In genomic region chr9:75440796-75441666, GRCm38 (mm10) we compare ENCODE assay signal across 7 mouse cellular contexts. TPM values are rescaled to one million over a fixed set of nuclear protein-coding genes. Genes with fewer than 3 reads are reported as not detected.
A peak's percentile ranks its signal among the peaks of the same experiment; 100 is the strongest.
DNase-seq lines count a peak whose midpoint lies in the region; ATAC-seq lines count a peak whose summit lies in the region.

Leo1 (plus strand) TSS chr9:75441524.

- H3K9ac ChIP-seq in intestine, embryonic 16.5 days (ENCODE audit: low read depth, low read length), result peak within 1 kb of the TSS; percentile 89
- peak within 1 kb of the TSS; percentile 80 for H3K9ac ChIP-seq in midbrain, embryonic 11.5 days (ENCODE audit: low read length)

- no peaks in the 10 kb centered on the region for H3K9me3 ChIP-seq in intestine, embryonic 16.5 days (ENCODE audit: control insufficient read depth, low read length)
- H3K9me3 ChIP-seq in midbrain, embryonic 11.5 days (ENCODE audit: control insufficient read depth, low read length), result no peaks in the 10 kb centered on the region

- H3K27me3 ChIP-seq in intestine, embryonic 16.5 days (replicated peaks; ENCODE audit: control insufficient read depth, insufficient read depth, low read length), result no peaks in the 10 kb centered on the region
- no peaks in the 10 kb centered on the region for H3K27me3 ChIP-seq in midbrain, embryonic 11.5 days (ENCODE audit: control insufficient read depth, insufficient read depth, low read length)

- ATAC-seq in intestine, embryonic 16.5 days, result peak; percentile 96
- ATAC-seq in midbrain, embryonic 11.5 days (ENCODE audit: low FRiP score), result peak; percentile 94

- peak within 1 kb of the TSS; percentile 77 for H3K27ac ChIP-seq in intestine, embryonic 16.5 days (ENCODE audit: low read length)
- H3K27ac ChIP-seq in midbrain, embryonic 11.5 days (ENCODE audit: low read depth, low read length), result no peak within 1 kb of the TSS

- under 1% methylated on average over 44 of the region's 45 CpGs for WGBS in intestine, embryonic 16.5 days
- under 1% methylated on average over 38 of the region's 45 CpGs for WGBS in midbrain, embryonic 11.5 days

- H3K4me1 ChIP-seq in intestine, embryonic 16.5 days (ENCODE audit: control insufficient read depth, insufficient read depth, low read length), result peaks cover 8% of the 10 kb centered on the region; the same call in 1 of the 2 replicates
- H3K4me1 ChIP-seq in midbrain, embryonic 11.5 days (ENCODE audit: control insufficient read depth, insufficient read depth, low read length), result peaks cover 11% of the 10 kb centered on the region; the same call in 1 of the 2 replicates

- peak; percentile 72 to 76 for DNase-seq in adrenal gland, adult 18-20 months (ENCODE audit: low spot score in 2 of 2)
- peak; percentile 94 for DNase-seq in embryo, embryonic 11 days
- DNase-seq in gastrocnemius, postnatal 36 days, result peak; percentile 71 to 72
- DNase-seq in left cerebral cortex, postnatal 36 days (ENCODE audit: low spot score in 2 of 2), result peak; percentile 87 to 90
- DNase-seq in midbrain, embryonic 11.5 days (ENCODE audit: low spot score, missing footprints), result peak; percentile 97
- peak; percentile 88 for DNase-seq in skeletal muscle tissue, adult 2 months (ENCODE audit: low read depth, low spot score)

- H3K4me2 ChIP-seq in intestine, embryonic 16.5 days (ENCODE audit: low read depth, low read length), result peak within 1 kb of the TSS; percentile 87
- H3K4me2 ChIP-seq in midbrain, embryonic 11.5 days, result peak within 1 kb of the TSS; percentile 67

- H3K36me3 ChIP-seq in intestine, embryonic 16.5 days (ENCODE audit: control insufficient read depth, insufficient read depth, low read length), result peaks cover 7% of the 10 kb centered on the region; the same call in 1 of the 2 replicates
- peaks cover 2% of the 10 kb centered on the region; the same call in 1 of the 2 replicates for H3K36me3 ChIP-seq in midbrain, embryonic 11.5 days (ENCODE audit: control insufficient read depth, insufficient read depth, low read length)

- peak within 1 kb of the TSS; percentile 85 for H3K4me3 ChIP-seq in intestine, embryonic 16.5 days (ENCODE audit: low read length)
- peak within 1 kb of the TSS; percentile 58 for H3K4me3 ChIP-seq in midbrain, embryonic 11.5 days (ENCODE audit: low read depth, low read length)

- intact Hi-C loops in gastrocnemius, postnatal 36 days (cut with DNase I), result no loop called here
- intact Hi-C loops in left cerebral cortex, postnatal 36 days (cut with DNase I), result loop anchor here (1.0 to 2.0 kb wide), 2 partner anchors 32 to 80 kb away; no protein-coding TSS in a partner anchor

RNA-seq across cellular contexts. Expression of gene Leo1, which starts in this region (rescaled TPM):
- 10 to 100 TPM; 25.5 to 34.6 TPM for total RNA-seq in adrenal gland, adult 18-20 months (2021)
- 10 to 100 TPM; 15.2 to 16.7 TPM for total RNA-seq in gastrocnemius, postnatal 36 days (2021)
- 26.8 and 31.1 TPM in 2 replicates for polyA plus RNA-seq in intestine, embryonic 16.5 days (2015; fragmentation: Nextera tagmentation; extraction: Ambion mirVana)
- total RNA-seq in left cerebral cortex, postnatal 36 days (2021), result 10 to 100 TPM; 26.2 to 30.0 TPM
- polyA plus RNA-seq in midbrain, embryonic 11.5 days (2014; fragmentation: Nextera tagmentation; extraction: Ambion mirVana), result 45.2 and 49.9 TPM in 2 replicates
